Mouse (Mus musculus) forebrain, postnatal 0 days (tissue): ENCODE results near the gene Fbxo9. TPM values are rescaled to one million over a fixed set of nuclear protein-coding genes. Genes with fewer than 3 reads are reported as not detected.
"Not testable (repeated sequence)": the region's sequence is repeated elsewhere in the genome, so short reads cannot be mapped to it uniquely, and the experiment has no call there.

ENCODE experiments used
- ATAC-seq: fragments of 200-750 bp; cut with Nextera tagmentation; 2 replicates; pipeline ENCODE4 v1.8.0; 2017; ENCODE audit warnings: mild to moderate bottlenecking, moderate library complexity
- DNase-seq: peaks from one replicate; pipeline ENCODE4 v3.0.0-alpha.2; 2015
- H3K27ac ChIP-seq: fragments of 300-500 bp; sonication (generic); 2 replicates; pipeline ENCODE4 v1.5.1; 2014; ENCODE audit warnings: low read depth, mild to moderate bottlenecking, antibody characterized with exemption, low read length, moderate library complexity, mixed read lengths
- H3K27me3 ChIP-seq: fragments of 300-500 bp; sonication (generic); 2 replicates; pipeline ENCODE4 v1.6.1; 2014; ENCODE audit warnings: mild to moderate bottlenecking, low read length, mixed read lengths; ENCODE audit not compliant: insufficient read depth
- H3K36me3 ChIP-seq: fragments of 300-500 bp; sonication (generic); 2 replicates; pipeline ENCODE4 v1.6.1; 2014; ENCODE audit warnings: mild to moderate bottlenecking, moderate library complexity; ENCODE audit not compliant: insufficient read depth
- H3K4me1 ChIP-seq: fragments of 300-500 bp; sonication (generic); 2 replicates; pipeline ENCODE4 v1.6.1; 2014; ENCODE audit warnings: antibody characterized with exemption; ENCODE audit not compliant: insufficient read depth
- H3K4me2 ChIP-seq: fragments of 300-500 bp; sonication (generic); 2 replicates; pipeline ENCODE4 v1.6.1; 2014; ENCODE audit warnings: low read depth, mild to moderate bottlenecking, moderate library complexity
- H3K4me3 ChIP-seq: fragments of 300-500 bp; sonication (generic); 2 replicates; pipeline ENCODE4 v1.5.1; 2014; ENCODE audit warnings: low read depth, low read length, mixed read lengths
- H3K9ac ChIP-seq: fragments of 300-500 bp; sonication (generic); 2 replicates; pipeline ENCODE4 v1.6.1; 2014; ENCODE audit warnings: mild to moderate bottlenecking
- H3K9me3 ChIP-seq: fragments of 300-500 bp; sonication (generic); 2 replicates; pipeline ENCODE4 v1.6.1; 2016; ENCODE audit warnings: low read length
- CTCF ChIP-seq: sonication (generic); IDR thresholded peaks from 2 replicates; pipeline ENCODE4 v1.5.1; 2016; ENCODE audit warnings: antibody characterized with exemption, control low read depth, low read depth
- WGBS: fragments of 180-500 bp; shearing (Covaris S2); extraction: QIAGEN DNeasy Blood & Tissue Kit; methylation state at CpG from one replicate; pipeline ENCODE4 v1.1.7; 2014; 5-methylcytosine and 5-hydroxymethylcytosine counted together
- polyA plus RNA-seq: library from polyadenylated mRNA; unstranded; fragments of >200 nt; fragmentation: Nextera tagmentation; extraction: Ambion mirVana; gene quantifications from 2 replicates; pipeline ENCODE4 v1.2.1, GENCODE M21; 2015
- total RNA-seq: library from RNA; depleted of rRNA; stranded (reverse); fragments of >200 nt; gene quantifications from 2 replicates; pipeline ENCODE4 v1.2.3, GENCODE M21; 2014; rRNA removed

Gene Fbxo9
- total RNA-seq = 90.3 and 91.5 TPM in 2 replicates
- 62.3 and 72.6 TPM in 2 replicates for polyA plus RNA-seq

DNA sequence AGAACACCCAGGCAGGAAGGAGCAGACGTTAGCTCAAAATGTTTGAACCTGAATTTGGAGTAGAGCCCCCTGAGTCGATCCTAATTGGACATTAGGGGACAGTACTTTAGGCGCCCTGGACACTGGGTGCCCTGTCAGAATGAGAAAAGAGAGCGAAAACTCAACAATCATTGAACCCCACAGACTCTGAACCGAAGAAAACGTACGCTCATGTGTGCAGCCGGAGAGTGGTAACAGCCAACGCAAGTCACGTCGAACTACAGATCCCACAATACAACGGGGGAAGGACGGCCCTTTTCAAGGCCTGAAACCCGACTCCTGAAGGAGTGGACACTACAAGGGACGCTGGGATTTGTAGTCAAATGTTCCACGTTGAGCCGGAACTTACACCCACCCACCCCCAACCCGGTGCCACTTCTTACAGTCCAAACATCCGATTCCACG, at the start of gene Fbxo9, which contains the start of gene Ick:
Fbxo9 (minus strand) TSS at position 270 of the 444 bp plus-strand sequence.
Ick (plus strand) TSS at position 397 of the 444 bp plus-strand sequence.
- peak within 1 kb of the TSS; percentile 82 for H3K9ac ChIP-seq
- peak within 1 kb of the TSS; percentile 82 for H3K4me3 ChIP-seq
- H3K27ac ChIP-seq = peak within 1 kb of the TSS; percentile 94
- H3K4me1 ChIP-seq = peaks cover 7% of the 10 kb centered on the region; the same call in 1 of the 2 replicates
- no peaks in the 10 kb centered on the region for H3K36me3 ChIP-seq
- peak; percentile 95 for ATAC-seq
- H3K9me3 ChIP-seq = no peaks in the 10 kb centered on the region
- under 1% methylated on average over 20 of the region's 20 CpGs for WGBS
- no peaks in the 10 kb centered on the region for H3K27me3 ChIP-seq
- no peak for TF ChIP-seq CTCF
- H3K4me2 ChIP-seq = peak within 1 kb of the TSS; percentile 90
- peak; percentile 95 for DNase-seq

DNA sequence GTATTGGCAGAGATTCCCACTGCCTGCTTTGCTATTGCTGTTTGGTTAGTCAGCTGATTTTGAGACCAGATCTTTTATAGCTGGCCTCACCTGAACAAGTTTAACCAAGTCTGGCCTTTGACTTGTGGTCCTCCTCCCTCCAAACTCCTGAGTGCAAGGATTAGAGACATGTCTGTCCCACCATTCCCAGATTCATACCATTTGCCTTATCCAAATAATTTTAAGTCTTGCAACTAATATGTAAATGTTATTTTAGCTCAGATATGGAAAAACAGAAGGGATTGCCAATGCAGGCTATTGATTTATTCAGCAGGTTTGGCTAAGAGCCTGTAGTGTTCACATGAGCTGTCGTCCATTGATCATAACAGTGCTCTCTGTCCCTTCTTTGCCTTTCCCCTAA, 48.4 kb upstream of the Fbxo9 start:
- DNase-seq = no peak
- Histone ChIP-seq H3K9ac (no peak overlapping the region), H3K27me3 (no peaks in the 10 kb centered on the region), H3K4me3 (no peak overlapping the region), H3K9me3 (no peaks in the 10 kb centered on the region), H3K27ac (no peak overlapping the region), H3K4me1 (no peaks in the 10 kb centered on the region), H3K36me3 (peaks cover 76% of the 10 kb centered on the region), H3K4me2 (no peak overlapping the region)
- no peak for ATAC-seq
- WGBS = 74% methylated on average over 1 of the region's 1 CpGs
- TF ChIP-seq CTCF = no peak

DNA sequence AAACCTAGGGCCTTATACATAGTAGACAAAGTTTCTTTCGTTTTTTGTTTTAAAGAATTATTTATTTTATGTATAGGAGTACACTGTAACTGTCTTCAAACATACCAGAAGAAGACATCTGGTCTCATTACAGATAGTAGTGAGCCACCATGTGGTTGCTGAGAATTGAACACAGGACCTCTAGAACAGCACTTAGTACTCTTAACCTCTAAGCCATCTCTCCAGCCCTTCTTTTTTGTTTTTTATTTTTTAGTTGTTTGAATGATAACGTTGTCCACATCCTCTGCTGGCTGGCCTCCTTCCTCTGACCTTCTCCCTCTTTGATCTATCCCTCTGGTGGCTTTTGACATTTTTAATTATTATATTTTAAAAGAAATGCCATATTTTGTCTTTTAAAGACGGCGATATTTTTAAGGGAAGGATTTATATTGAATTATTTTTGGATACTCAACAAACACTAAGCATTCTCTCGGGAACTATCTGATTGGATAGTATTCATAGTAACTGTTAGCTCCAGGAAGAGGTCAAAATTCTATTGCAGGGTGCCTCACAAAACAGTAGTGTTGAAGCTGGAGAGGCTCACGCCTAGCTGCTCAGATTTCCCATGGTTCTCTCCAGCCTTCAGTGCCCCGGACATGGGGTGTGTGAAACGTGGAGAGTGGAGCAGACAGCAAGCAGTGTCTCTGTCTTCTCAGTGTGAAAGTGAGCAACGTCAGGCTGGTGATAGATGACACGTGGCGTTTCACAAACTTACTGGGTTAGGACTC, 45.5 kb upstream of the Fbxo9 start:
- 0 out of 2 replicates have a peak, but pooled peaks have one; percentile 5 for TF ChIP-seq CTCF
- no peak overlapping the region for H3K9ac ChIP-seq
- DNase-seq (no peak), ATAC-seq (no peak)
- H3K4me3 ChIP-seq = no peak overlapping the region
- H3K4me1 ChIP-seq = no peaks in the 10 kb centered on the region
- no peaks in the 10 kb centered on the region for H3K27me3 ChIP-seq
- H3K9me3 ChIP-seq = no peaks in the 10 kb centered on the region
- no peak overlapping the region for H3K4me2 ChIP-seq
- no peak overlapping the region for H3K27ac ChIP-seq
- 90% methylated on average over 11 of the region's 11 CpGs for WGBS
- H3K36me3 ChIP-seq = peaks cover 68% of the 10 kb centered on the region

DNA sequence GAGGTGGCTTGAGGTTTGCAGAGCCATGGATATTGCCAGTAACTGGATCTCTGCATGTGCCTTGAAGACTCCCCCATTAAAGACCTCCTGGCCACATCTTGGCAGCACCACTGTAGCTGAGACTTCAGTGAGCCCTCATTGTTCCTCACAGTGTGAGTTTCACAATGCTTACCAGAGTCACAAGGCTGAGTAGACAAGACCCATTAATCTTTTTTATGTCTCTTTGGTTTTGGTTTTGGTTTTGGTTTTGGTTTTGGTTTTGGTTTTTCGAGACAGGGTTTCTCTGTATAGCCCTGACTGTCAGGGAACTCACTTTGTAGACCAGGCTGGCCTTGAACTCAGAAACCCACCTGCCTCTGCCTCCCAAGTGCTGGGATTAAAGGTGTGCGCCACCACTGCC, 40.9 kb upstream of the Fbxo9 start:
- not testable (repeated sequence) for H3K4me3 ChIP-seq, H3K9me3 ChIP-seq, H3K9ac ChIP-seq, H3K4me2 ChIP-seq, ATAC-seq, DNase-seq, H3K27ac ChIP-seq, H3K4me1 ChIP-seq, H3K27me3 ChIP-seq
- H3K36me3 ChIP-seq = peaks cover 56% of the 10 kb centered on the region
- 93% methylated on average over 2 of the region's 2 CpGs for WGBS

DNA sequence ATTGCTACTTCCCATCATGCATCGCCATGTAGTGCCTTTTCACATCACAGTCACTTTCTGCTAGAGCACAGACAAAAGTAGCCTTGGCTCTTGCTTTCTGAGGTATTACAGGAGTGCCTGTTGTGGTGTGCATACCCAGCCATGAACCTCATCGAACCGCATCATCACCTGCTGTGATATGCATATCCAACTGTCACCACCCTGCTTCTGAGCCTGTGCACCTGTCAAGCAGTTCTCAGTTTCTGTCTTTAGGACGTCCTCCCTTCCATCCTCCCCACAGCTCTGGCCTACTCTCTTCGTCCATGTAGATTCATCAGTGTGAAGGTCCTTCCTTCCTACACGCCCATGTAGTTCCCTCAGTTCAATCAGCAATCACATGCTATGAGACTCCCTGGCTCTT, 39.3 kb upstream of the Fbxo9 start:
- H3K4me1 ChIP-seq = no peaks in the 10 kb centered on the region
- no peak overlapping the region for H3K27ac ChIP-seq
- H3K9ac ChIP-seq = no peak overlapping the region
- 94% methylated on average over 6 of the region's 6 CpGs for WGBS
- H3K36me3 ChIP-seq = peaks cover 58% of the 10 kb centered on the region
- no peak for TF ChIP-seq CTCF
- DNase-seq (no peak), ATAC-seq (no peak)
- no peak overlapping the region for H3K4me2 ChIP-seq
- H3K9me3 ChIP-seq = no peaks in the 10 kb centered on the region
- no peak overlapping the region for H3K4me3 ChIP-seq
- no peaks in the 10 kb centered on the region for H3K27me3 ChIP-seq

DNA sequence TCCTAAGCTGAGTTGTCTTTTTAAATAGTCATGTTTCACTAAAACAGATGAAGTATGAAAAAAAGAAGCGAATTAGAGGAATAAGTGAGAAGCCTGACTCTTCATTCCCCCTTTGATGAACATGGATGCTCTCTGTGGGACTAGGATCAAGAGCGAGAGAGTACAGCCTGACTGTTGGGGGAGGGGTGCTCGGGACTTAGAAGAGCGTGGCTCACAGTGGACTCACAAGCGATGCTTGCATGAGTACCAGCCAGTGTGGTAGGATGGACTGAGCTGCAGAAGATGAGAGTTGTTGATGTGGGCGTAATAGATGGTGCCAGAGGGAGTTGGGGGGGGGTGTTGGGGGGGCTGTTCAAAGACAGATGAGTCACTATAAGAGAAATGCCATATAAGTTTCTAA, 37.8 kb upstream of the Fbxo9 start:
- no peak overlapping the region for H3K4me3 ChIP-seq
- 0 out of 2 replicates have a peak, but pooled peaks have one; percentile 24 for ATAC-seq
- peaks cover 63% of the 10 kb centered on the region for H3K36me3 ChIP-seq
- no peak overlapping the region for H3K9ac ChIP-seq
- WGBS = 72% methylated on average over 6 of the region's 6 CpGs
- H3K9me3 ChIP-seq = no peaks in the 10 kb centered on the region
- no peak overlapping the region for H3K4me2 ChIP-seq
- 0 out of 2 replicates have a peak overlapping the region, but pooled peaks have one; percentile 5 for H3K27ac ChIP-seq
- H3K27me3 ChIP-seq = no peaks in the 10 kb centered on the region
- no peak for TF ChIP-seq CTCF
- DNase-seq = no peak
- no peaks in the 10 kb centered on the region for H3K4me1 ChIP-seq

DNA sequence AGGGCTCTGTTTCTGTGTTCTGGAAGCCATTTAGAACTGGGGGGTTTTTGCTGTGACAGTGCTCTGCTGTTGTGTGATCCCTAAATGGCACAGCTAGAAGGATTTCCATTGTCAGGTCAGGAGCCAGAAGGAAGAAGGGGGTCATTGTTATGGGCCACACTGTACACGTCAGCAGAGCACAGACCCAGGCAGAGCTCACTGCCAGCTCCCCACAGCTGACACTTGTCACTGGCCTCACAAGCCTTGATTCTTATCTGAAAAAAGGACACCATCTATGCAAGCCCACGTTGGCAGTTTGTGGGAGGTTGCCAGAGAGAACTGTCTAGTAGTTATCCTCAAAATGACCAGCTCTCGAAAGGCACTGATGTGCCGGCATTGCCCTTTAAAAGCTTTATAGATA, 37.2 kb upstream of the Fbxo9 start:
- Histone ChIP-seq H3K9ac (no peak overlapping the region), H3K9me3 (no peaks in the 10 kb centered on the region), H3K4me2 (no peak overlapping the region), H3K4me3 (no peak overlapping the region), H3K36me3 (peaks cover 63% of the 10 kb centered on the region), H3K4me1 (no peaks in the 10 kb centered on the region), H3K27me3 (no peaks in the 10 kb centered on the region), H3K27ac (no peak overlapping the region)
- WGBS = 49% methylated on average over 4 of the region's 4 CpGs
- TF ChIP-seq CTCF = no peak
- ATAC-seq (peak; percentile 50), DNase-seq (no peak)
